In the genomic region with DNA sequence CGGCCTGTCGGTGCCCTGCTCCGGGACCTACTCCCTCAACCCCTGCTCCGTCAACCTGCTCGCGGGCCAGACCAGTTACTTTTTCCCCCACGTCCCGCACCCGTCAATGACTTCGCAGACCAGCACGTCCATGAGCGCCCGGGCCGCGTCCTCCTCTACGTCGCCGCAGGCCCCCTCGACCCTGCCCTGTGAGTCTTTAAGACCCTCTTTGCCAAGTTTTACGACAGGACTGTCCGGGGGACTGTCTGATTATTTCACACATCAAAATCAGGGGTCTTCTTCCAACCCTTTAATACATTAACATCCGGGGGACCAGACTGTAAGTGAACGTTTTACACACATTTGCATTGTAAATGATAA, we compare ENCODE assay signal across 12 mouse cellular contexts. TPM values are rescaled to one million over a fixed set of nuclear protein-coding genes. Genes with fewer than 3 reads are reported as not detected.
A peak's percentile ranks its signal among the peaks of the same experiment; 100 is the strongest.
DNase-seq lines count a peak whose midpoint lies in the region; ATAC-seq and TF ChIP-seq lines count a peak whose summit lies in the region.
"Had no signal": no experiment of that assay in that cellular context is flagged by ENCODE, and none has a peak within 500 bp of the region (broad histone marks: within the 10 kb centered on the region; RNA-seq: fewer than 3 reads in every experiment).

No protein-coding gene starts in this region.

- no peak for ATAC-seq in heart, embryonic 13.5 days (ENCODE audit: extremely low read depth, insufficient number of reproducible peaks, low FRiP score, low TSS enrichment)
- ATAC-seq in neural tube, embryonic 12.5 days (ENCODE audit: low FRiP score, low read depth), result peak; percentile 7; the same call in 1 of the 2 replicates
- no peak for ATAC-seq in hindbrain, embryonic 13.5 days (ENCODE audit: low FRiP score)
- ATAC-seq in stomach, postnatal 0 days (ENCODE audit: low FRiP score, low TSS enrichment), result no peak; the same call in 1 of the 2 replicates

- H3K4me2 ChIP-seq in heart, embryonic 13.5 days, result no peak overlapping the region
- H3K4me2 ChIP-seq in neural tube, embryonic 12.5 days (replicated peaks), result no peak overlapping the region
- no peak overlapping the region for H3K4me2 ChIP-seq in hindbrain, embryonic 13.5 days
- H3K4me2 ChIP-seq in stomach, postnatal 0 days (replicated peaks; ENCODE audit: low read depth), result no peak overlapping the region

- H3K27ac ChIP-seq in heart, embryonic 13.5 days (replicated peaks), result no peak overlapping the region
- H3K27ac ChIP-seq in neural tube, embryonic 12.5 days, result no peak overlapping the region
- H3K27ac ChIP-seq in hindbrain, embryonic 13.5 days, result no peak overlapping the region
- no peak overlapping the region for H3K27ac ChIP-seq in stomach, postnatal 0 days (replicated peaks)
- H3K27ac ChIP-seq: macrophage had no signal

- H3K36me3 ChIP-seq in heart, embryonic 13.5 days, result no peaks in the 10 kb centered on the region
- H3K36me3 ChIP-seq in neural tube, embryonic 12.5 days, result no peaks in the 10 kb centered on the region
- H3K36me3 ChIP-seq in hindbrain, embryonic 13.5 days, result no peaks in the 10 kb centered on the region
- no peaks in the 10 kb centered on the region for H3K36me3 ChIP-seq in stomach, postnatal 0 days (ENCODE audit: control insufficient read depth, insufficient read depth, low read length)

- TF ChIP-seq EP300 in stomach, postnatal 0 days (optimal IDR thresholded peaks at IDR 0.05), result no peak

- H3K9ac ChIP-seq in heart, embryonic 13.5 days, result no peak overlapping the region
- H3K9ac ChIP-seq in neural tube, embryonic 12.5 days, result no peak overlapping the region
- H3K9ac ChIP-seq in hindbrain, embryonic 13.5 days, result no peak overlapping the region
- no peak overlapping the region for H3K9ac ChIP-seq in stomach, postnatal 0 days (ENCODE audit: low read length)

- no peak for DNase-seq in heart, adult 8-10 months (ENCODE audit: low spot score)
- no peak for DNase-seq in neural tube, embryonic 10.5 days (ENCODE audit: extremely low spot score, low spot score)
- no peak for DNase-seq in stomach, postnatal 0 days (ENCODE audit: low spot score)
- no peak for DNase-seq in urinary bladder, postnatal 25 days (ENCODE audit: low spot score)
- DNase-seq in adrenal gland, adult 8-10 months, result no peak
- DNase-seq: B cell, adult 2 months; cerebellum, adult 9-11 months; gastrocnemius, postnatal 25 days had no signal

- no peaks in the 10 kb centered on the region for H3K9me3 ChIP-seq in heart, embryonic 13.5 days
- H3K9me3 ChIP-seq in neural tube, embryonic 12.5 days, result no peaks in the 10 kb centered on the region
- H3K9me3 ChIP-seq in hindbrain, embryonic 13.5 days, result no peaks in the 10 kb centered on the region; the same call in 1 of the 2 replicates
- no peaks in the 10 kb centered on the region for H3K9me3 ChIP-seq in stomach, postnatal 0 days (ENCODE audit: control insufficient read depth, low read length)

- peaks cover 10% of the 10 kb centered on the region for H3K4me1 ChIP-seq in heart, embryonic 13.5 days
- peaks cover 10% of the 10 kb centered on the region; the same call in 1 of the 2 replicates for H3K4me1 ChIP-seq in neural tube, embryonic 12.5 days
- H3K4me1 ChIP-seq in hindbrain, embryonic 13.5 days (replicated peaks), result peaks cover 10% of the 10 kb centered on the region; the same call in 1 of the 2 replicates
- H3K4me1 ChIP-seq in stomach, postnatal 0 days (replicated peaks; ENCODE audit: control insufficient read depth, insufficient read depth), result peaks cover 3% of the 10 kb centered on the region; the same call in 1 of the 2 replicates

- peaks cover 87% of the 10 kb centered on the region for H3K27me3 ChIP-seq in heart, embryonic 13.5 days (replicated peaks)
- peaks cover 70% of the 10 kb centered on the region for H3K27me3 ChIP-seq in neural tube, embryonic 12.5 days (replicated peaks)
- H3K27me3 ChIP-seq in hindbrain, embryonic 13.5 days, result peaks cover 77% of the 10 kb centered on the region
- peaks cover 38% of the 10 kb centered on the region for H3K27me3 ChIP-seq in stomach, postnatal 0 days (ENCODE audit: control insufficient read depth, insufficient read depth, low read length)

- peak overlapping the region; percentile 49 for H3K4me3 ChIP-seq in heart, embryonic 13.5 days
- no peak overlapping the region for H3K4me3 ChIP-seq in neural tube, embryonic 12.5 days
- H3K4me3 ChIP-seq in hindbrain, embryonic 13.5 days, result peak overlapping the region; percentile 9; the same call in 1 of the 2 replicates
- peak overlapping the region; percentile 17; the same call in 1 of the 2 replicates for H3K4me3 ChIP-seq in stomach, postnatal 0 days (ENCODE audit: low read depth, low read length)

- under 1% methylated on average over 23 of the region's 23 CpGs for WGBS in heart, embryonic 13.5 days
- under 1% methylated on average over 23 of the region's 23 CpGs for WGBS in neural tube, embryonic 12.5 days
- 1% methylated on average over 23 of the region's 23 CpGs for WGBS in hindbrain, embryonic 13.5 days
- 4% methylated on average over 23 of the region's 23 CpGs for WGBS in stomach, postnatal 0 days

- no peak for TF ChIP-seq CTCF in stomach, postnatal 0 days (IDR thresholded peaks at IDR 0.05; ENCODE audit: low read depth)

RNA-seq across cellular contexts. Expression of gene Gm43517, which starts 0.6 kb away (rescaled TPM):
- polyA plus RNA-seq in heart, embryonic 13.5 days (2015; fragmentation: Nextera tagmentation; extraction: Ambion mirVana), result not detected in 2 replicates
- not detected for total RNA-seq in heart, adult 8-10 months (2022)
- not detected in 2 replicates for polyA plus RNA-seq in neural tube, embryonic 12.5 days (2016; fragmentation: Nextera tagmentation; extraction: Ambion mirVana)
- not detected in 2 replicates for polyA plus RNA-seq in hindbrain, embryonic 13.5 days (2015; fragmentation: Nextera tagmentation; extraction: Ambion mirVana)
- not detected in 2 replicates for polyA plus RNA-seq in stomach, postnatal 0 days (2015; fragmentation: Nextera tagmentation; extraction: Ambion mirVana)
- total RNA-seq in adrenal gland, adult 8-10 months (2022), result not detected
- total RNA-seq: gastrocnemius, postnatal 25 days had no signal
- polyA plus RNA-seq: macrophage had no signal

RNA-seq across cellular contexts. Expression of gene Foxg1, which starts 3.2 kb away (rescaled TPM):
- 0.12 TPM in 1 of 2 replicates, not detected in the other for polyA plus RNA-seq in heart, embryonic 13.5 days (2015; fragmentation: Nextera tagmentation; extraction: Ambion mirVana)
- total RNA-seq in heart, adult 8-10 months (2022), result not detected
- not detected in 2 replicates for polyA plus RNA-seq in neural tube, embryonic 12.5 days (2016; fragmentation: Nextera tagmentation; extraction: Ambion mirVana)
- polyA plus RNA-seq in hindbrain, embryonic 13.5 days (2015; fragmentation: Nextera tagmentation; extraction: Ambion mirVana), result 0.40 and 0.44 TPM in 2 replicates
- 0.12 TPM in 1 of 2 replicates, not detected in the other for polyA plus RNA-seq in stomach, postnatal 0 days (2015; fragmentation: Nextera tagmentation; extraction: Ambion mirVana)
- total RNA-seq in adrenal gland, adult 8-10 months (2022), result not detected
- total RNA-seq: gastrocnemius, postnatal 25 days had no signal
- polyA plus RNA-seq: macrophage had no signal
